Mouse (Mus musculus): ENCODE results near the gene Naaladl1. TPM values are rescaled to one million over a fixed set of nuclear protein-coding genes. Genes with fewer than 3 reads are reported as not detected.

Gene Naaladl1
- total and polyA plus RNA-seq, 2 experiments from 2014 or later, result 0.36 to 0.89 TPM

- Histone ChIP-seq H3K27me3 (ENCODE audit: insufficient read depth, low read length) (no peaks in the 10 kb centered on the region), H3K36me3 (ENCODE audit: insufficient read depth, low read length) (peaks cover 4% of the 10 kb centered on the region; the same call in 1 of the 2 replicates), H3K9ac (replicated peaks; ENCODE audit: low read length) (peak overlapping the region; percentile 99), H3K4me1 (ENCODE audit: insufficient read depth, low read length) (peaks cover 21% of the 10 kb centered on the region), H3K27ac (peak overlapping the region; percentile 88), H3K4me3 (ENCODE audit: low read length) (peak overlapping the region; percentile 57), H3K4me2 (ENCODE audit: low read depth, low read length) (peak overlapping the region; percentile 100), H3K9me3 (ENCODE audit: low read length) (no peaks in the 10 kb centered on the region)
- peak; percentile 61 for DNase-seq (ENCODE audit: low spot score)
- no peak for TF ChIP-seq CTCF (IDR thresholded peaks at IDR 0.05; ENCODE audit: low read depth)
- WGBS, result under 1% methylated on average over 44 of the region's 44 CpGs
- ATAC-seq, result peak; percentile 6; the same call in 1 of the 2 replicates
These were observed 43.8 kb upstream of the Naaladl1 start for GRCm38 (mm10) chr19:6061641-6062302.

GRCm38 (mm10) chr19:6062418-6062817, 43.2 kb upstream of the Naaladl1 start:
- Histone ChIP-seq H3K27me3 (ENCODE audit: insufficient read depth, low read length) (no peaks in the 10 kb centered on the region), H3K36me3 (ENCODE audit: insufficient read depth, low read length) (peaks cover 4% of the 10 kb centered on the region; the same call in 1 of the 2 replicates), H3K4me1 (ENCODE audit: insufficient read depth, low read length) (peaks cover 20% of the 10 kb centered on the region), H3K9ac (replicated peaks; ENCODE audit: low read length) (peak overlapping the region; percentile 99), H3K9me3 (ENCODE audit: low read length) (no peaks in the 10 kb centered on the region), H3K4me2 (ENCODE audit: low read depth, low read length) (peak overlapping the region; percentile 100), H3K4me3 (ENCODE audit: low read length) (peak overlapping the region; percentile 57), H3K27ac (peak overlapping the region; percentile 88)
- 50% methylated on average over 5 of the region's 5 CpGs for WGBS
- DNase-seq (ENCODE audit: low spot score) (no peak), ATAC-seq (no peak)
- no peak for TF ChIP-seq CTCF (IDR thresholded peaks at IDR 0.05; ENCODE audit: low read depth)

- TF ChIP-seq CTCF (IDR thresholded peaks at IDR 0.05; ENCODE audit: low read depth), result no peak
- H3K9ac ChIP-seq (replicated peaks; ENCODE audit: low read length), result 0 out of 2 replicates have a peak overlapping the region, but pooled peaks have one; percentile 6
- H3K27me3 ChIP-seq (ENCODE audit: insufficient read depth, low read length), result no peaks in the 10 kb centered on the region
- no peak for ATAC-seq
- no peak overlapping the region for H3K4me3 ChIP-seq (ENCODE audit: low read length)
- DNase-seq (ENCODE audit: low spot score), result no peak
- H3K9me3 ChIP-seq (ENCODE audit: low read length), result no peaks in the 10 kb centered on the region
- H3K4me2 ChIP-seq (ENCODE audit: low read depth, low read length), result 0 out of 2 replicates have a peak overlapping the region, but pooled peaks have one; percentile 100
- peaks cover 4% of the 10 kb centered on the region; the same call in 1 of the 2 replicates for H3K36me3 ChIP-seq (ENCODE audit: insufficient read depth, low read length)
- peaks cover 20% of the 10 kb centered on the region for H3K4me1 ChIP-seq (ENCODE audit: insufficient read depth, low read length)
- no peak overlapping the region for H3K27ac ChIP-seq
- 86% methylated on average over 6 of the region's 6 CpGs for WGBS
These were observed 42.5 kb upstream of the Naaladl1 start for GRCm38 (mm10) chr19:6063081-6063480.

GRCm38 (mm10) chr19:6066571-6066970, 39.0 kb upstream of the Naaladl1 start:
- 29% methylated on average over 5 of the region's 5 CpGs for WGBS
- DNase-seq (ENCODE audit: low spot score) (peak; percentile 22), ATAC-seq (peak; percentile 8)
- TF ChIP-seq CTCF (IDR thresholded peaks at IDR 0.05; ENCODE audit: low read depth), result no peak
- peak overlapping the region; percentile 76 for H3K9ac ChIP-seq (replicated peaks; ENCODE audit: low read length)
- peak overlapping the region; percentile 92 for H3K27ac ChIP-seq
- H3K4me2 ChIP-seq (ENCODE audit: low read depth, low read length), result peak overlapping the region; percentile 97
- H3K9me3 ChIP-seq (ENCODE audit: low read length), result no peaks in the 10 kb centered on the region
- H3K27me3 ChIP-seq (ENCODE audit: insufficient read depth, low read length), result no peaks in the 10 kb centered on the region
- peaks cover 15% of the 10 kb centered on the region for H3K4me1 ChIP-seq (ENCODE audit: insufficient read depth, low read length)
- peaks cover 20% of the 10 kb centered on the region; the same call in 1 of the 2 replicates for H3K36me3 ChIP-seq (ENCODE audit: insufficient read depth, low read length)
- H3K4me3 ChIP-seq (ENCODE audit: low read length), result peak overlapping the region; percentile 57

- H3K9me3 ChIP-seq (ENCODE audit: low read length), result no peaks in the 10 kb centered on the region
- peak overlapping the region; percentile 92 for H3K27ac ChIP-seq
- ATAC-seq (peak; percentile 71), DNase-seq (ENCODE audit: low spot score) (peak; percentile 92)
- H3K9ac ChIP-seq (replicated peaks; ENCODE audit: low read length), result peak overlapping the region; percentile 76
- peak overlapping the region; percentile 97 for H3K4me2 ChIP-seq (ENCODE audit: low read depth, low read length)
- peaks cover 12% of the 10 kb centered on the region for H3K4me1 ChIP-seq (ENCODE audit: insufficient read depth, low read length)
- peak overlapping the region; percentile 57 for H3K4me3 ChIP-seq (ENCODE audit: low read length)
- 0% methylated on average over 30 of the region's 30 CpGs for WGBS
- peaks cover 20% of the 10 kb centered on the region; the same call in 1 of the 2 replicates for H3K36me3 ChIP-seq (ENCODE audit: insufficient read depth, low read length)
- H3K27me3 ChIP-seq (ENCODE audit: insufficient read depth, low read length), result no peaks in the 10 kb centered on the region
- TF ChIP-seq CTCF (IDR thresholded peaks at IDR 0.05; ENCODE audit: low read depth), result peak; percentile 95
These were observed 38.4 kb upstream of the Naaladl1 start for GRCm38 (mm10) chr19:6067011-6067723.

- Histone ChIP-seq H3K4me1 (ENCODE audit: insufficient read depth, low read length) (peaks cover 8% of the 10 kb centered on the region), H3K36me3 (ENCODE audit: insufficient read depth, low read length) (peaks cover 23% of the 10 kb centered on the region; the same call in 1 of the 2 replicates), H3K9ac (replicated peaks; ENCODE audit: low read length) (peak within 1 kb of the TSS; percentile 76), H3K4me3 (ENCODE audit: low read length) (peak within 1 kb of the TSS; percentile 57), H3K9me3 (ENCODE audit: low read length) (no peaks in the 10 kb centered on the region), H3K4me2 (ENCODE audit: low read depth, low read length) (peak within 1 kb of the TSS; percentile 97), H3K27ac (peak within 1 kb of the TSS; percentile 92), H3K27me3 (ENCODE audit: insufficient read depth, low read length) (no peaks in the 10 kb centered on the region)
- peak; percentile 14; the same call in 1 of the 2 replicates for TF ChIP-seq CTCF (IDR thresholded peaks at IDR 0.05; ENCODE audit: low read depth)
- 8% methylated on average over 33 of the region's 33 CpGs for WGBS
- DNase-seq (ENCODE audit: low spot score), result peak; percentile 95
- ATAC-seq, result peak; percentile 92
These were observed 37.7 kb upstream of the Naaladl1 start, which contains the start of gene Tm7sf2 for GRCm38 (mm10) chr19:6067724-6068415. Gene Tm7sf2 (minus strand): TSS chr19:6068373.
